Mouse (Mus musculus) small intestine, adult 2 months (tissue): ENCODE measurements at regions not wholly inside any gene's neighbourhood (a gene's known extent, or its start where the extent isn't known, plus 50 kb on each side); places are given as distances from the start of the nearest gene placed in this dataset.

Source experiments
- H3K27ac ChIP-seq: fragments of 200-500 bp; 2 replicates; pipeline ENCODE4 v1.5.1; 2012; ENCODE audit warnings: low read depth, low read length, control low read depth, inconsistent platforms; ENCODE audit not compliant: insufficient read depth
- H3K27me3 ChIP-seq: fragments of 200-500 bp; 2 replicates; pipeline ENCODE4 v1.6.1; 2012; ENCODE audit warnings: mild to moderate bottlenecking, moderate library complexity, low read length, inconsistent platforms; ENCODE audit not compliant: control insufficient read depth, insufficient read depth
- H3K36me3 ChIP-seq: fragments of 200-500 bp; 2 replicates; pipeline ENCODE4 v1.6.1; 2012; ENCODE audit warnings: mild to moderate bottlenecking, low read length, control low read depth, inconsistent platforms; ENCODE audit not compliant: control insufficient read depth, insufficient read depth
- H3K4me1 ChIP-seq: fragments of 200-500 bp; 2 replicates; pipeline ENCODE4 v1.6.1; 2012; ENCODE audit warnings: low read length, inconsistent platforms, mixed read lengths; ENCODE audit not compliant: control insufficient read depth, insufficient read depth, insufficient read length
- H3K4me3 ChIP-seq: fragments of 200-500 bp; 2 replicates; pipeline ENCODE4 v1.5.1; 2012; ENCODE audit warnings: low read depth, mild to moderate bottlenecking, control low read depth, inconsistent platforms, low read length, moderate library complexity
- CTCF ChIP-seq: fragments of 200-500 bp; IDR thresholded peaks from 2 replicates; pipeline ENCODE4 v1.5.1; 2012; ENCODE audit warnings: low read depth, mild to moderate bottlenecking, control low read depth, inconsistent platforms, low read length, moderate library complexity, mixed read lengths; ENCODE audit not compliant: insufficient replicate concordance, insufficient read length; ENCODE audit errors: extremely low read depth
- POLR2A ChIP-seq: fragments of 200-500 bp; IDR thresholded peaks from 2 replicates; pipeline ENCODE4 v1.6.1; 2012; ENCODE audit warnings: low read depth, mild to moderate bottlenecking, control low read depth, inconsistent platforms, low read length, moderate library complexity
- WGBS: fragments of 180-500 bp; shearing (Covaris S2); methylation state at CpG from one replicate; pipeline ENCODE4 v1.1.7; 2018; 5-methylcytosine and 5-hydroxymethylcytosine counted together

DNA sequence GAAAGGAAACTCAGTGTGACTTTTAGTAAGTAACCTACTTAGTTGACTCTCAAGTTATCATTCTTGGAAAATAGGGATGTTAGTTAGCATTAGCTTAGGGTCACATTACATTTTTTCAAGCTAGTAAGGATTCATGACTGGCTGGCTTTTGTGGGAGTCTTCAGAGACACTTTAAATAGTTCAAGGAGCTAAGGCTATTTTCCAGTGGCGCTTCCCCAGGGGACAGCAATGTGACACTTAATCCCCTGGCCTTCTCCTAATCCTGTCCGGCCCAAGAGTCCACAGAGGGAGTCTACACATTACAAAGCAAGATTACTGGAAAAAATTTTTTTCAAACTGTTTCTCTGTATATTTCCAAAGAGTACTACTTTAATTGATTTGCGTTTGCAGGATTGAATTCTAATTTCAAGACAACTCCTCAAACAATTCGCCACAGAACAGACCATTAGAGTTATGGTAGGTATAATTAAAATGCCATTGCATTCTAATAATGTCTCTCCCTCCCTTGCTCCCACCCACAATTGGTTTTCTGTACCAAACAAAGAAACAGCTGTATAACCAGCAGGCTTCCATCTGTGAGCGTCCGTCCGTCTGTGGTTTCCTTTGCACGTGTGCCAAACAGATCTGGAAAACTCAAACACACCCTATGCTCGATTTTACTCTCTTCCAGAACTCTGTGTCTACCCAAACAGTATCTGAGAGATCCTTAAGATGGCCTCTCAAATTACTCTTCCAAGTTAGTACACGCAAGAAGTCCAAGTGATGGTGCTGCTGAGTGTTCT, 341.1 kb upstream of the Cd180 start:
- Histone ChIP-seq H3K36me3 (no peaks in the 10 kb centered on the region), H3K27me3 (no peaks in the 10 kb centered on the region), H3K27ac (no peak overlapping the region), H3K4me3 (no peak overlapping the region), H3K4me1 (no peaks in the 10 kb centered on the region)
- WGBS, result 81% methylated on average over 10 of the region's 10 CpGs
- TF ChIP-seq POLR2A (no peak), CTCF (no peak)

DNA sequence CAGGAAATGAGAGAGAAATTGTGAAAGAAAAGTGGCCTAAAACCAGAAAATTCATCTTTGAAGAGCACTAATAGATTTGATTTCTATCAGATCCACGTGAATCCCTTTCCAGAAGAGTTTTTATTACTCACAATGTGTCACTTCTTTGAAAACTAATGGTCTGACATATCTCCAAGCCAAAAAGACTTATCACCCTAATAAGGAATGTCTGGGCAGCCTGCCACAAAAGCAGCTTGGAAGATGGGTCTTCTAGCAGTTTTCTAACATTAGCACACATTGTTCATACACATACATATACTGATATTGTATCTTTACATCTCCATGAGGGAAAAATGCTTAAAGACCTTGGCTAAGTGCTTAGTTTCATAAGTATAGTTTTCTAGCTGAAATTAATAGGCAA, 337.8 kb upstream of the Cd180 start:
- Histone ChIP-seq H3K4me1 (no peaks in the 10 kb centered on the region), H3K4me3 (no peak overlapping the region), H3K36me3 (no peaks in the 10 kb centered on the region), H3K27me3 (no peaks in the 10 kb centered on the region), H3K27ac (no peak overlapping the region)
- TF ChIP-seq POLR2A (no peak), CTCF (no peak)
- WGBS, result 22% methylated on average over 1 of the region's 1 CpGs

DNA sequence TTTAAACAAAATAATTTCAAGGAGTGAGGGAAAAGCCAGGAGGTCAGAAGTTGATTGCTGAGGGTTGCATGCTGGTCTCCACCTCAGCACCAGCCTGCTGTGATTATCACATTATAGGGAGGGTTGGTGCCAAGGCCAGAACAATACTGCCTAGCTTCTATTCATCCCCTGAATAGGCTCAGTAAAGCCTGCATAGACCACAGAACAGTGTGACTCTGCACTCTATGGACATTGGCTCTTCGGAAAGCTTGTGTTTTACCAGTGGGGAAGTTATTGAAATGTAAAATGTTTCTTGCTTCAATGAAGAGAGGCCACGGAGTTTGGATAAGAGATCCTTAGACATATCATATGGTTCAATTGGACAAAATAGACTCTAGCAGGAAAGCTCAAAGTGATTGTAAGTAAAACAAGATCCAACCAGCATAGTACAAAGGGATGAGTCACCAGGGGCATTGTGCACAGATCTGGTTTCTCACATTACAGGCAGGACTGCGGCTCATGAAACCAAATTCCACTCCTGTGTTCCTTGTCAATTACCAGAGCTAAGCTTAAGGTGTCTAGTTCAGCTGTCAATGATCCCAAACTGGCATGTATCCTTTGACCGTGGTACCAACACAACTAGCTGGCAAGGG, 320.8 kb upstream of the Cd180 start:
- Histone ChIP-seq H3K4me1 (no peaks in the 10 kb centered on the region), H3K27me3 (no peaks in the 10 kb centered on the region), H3K27ac (no peak overlapping the region), H3K36me3 (no peaks in the 10 kb centered on the region), H3K4me3 (no peak overlapping the region)
- no peak for TF ChIP-seq CTCF
- TF ChIP-seq POLR2A, result no peak
- 94% methylated on average over 4 of the region's 4 CpGs for WGBS

DNA sequence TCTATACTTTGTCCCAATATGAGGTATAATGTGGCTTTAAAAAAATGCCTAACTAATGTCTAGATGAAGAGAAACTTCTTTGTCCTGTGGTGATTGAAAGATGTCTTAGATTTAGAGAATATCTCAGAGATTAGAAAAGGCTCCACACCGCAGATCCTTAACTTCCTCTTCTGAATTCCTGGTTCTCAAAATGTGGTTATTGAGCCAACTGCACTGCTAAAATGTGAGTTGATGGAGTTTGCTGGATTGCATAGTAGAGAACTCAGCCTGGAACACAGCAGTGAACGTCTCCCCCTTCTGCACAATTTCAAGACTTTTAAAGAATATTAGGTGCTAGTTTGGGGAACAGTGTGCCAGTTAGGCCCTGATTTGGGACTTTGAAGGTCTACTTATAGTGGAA, 312.7 kb upstream of the Cd180 start:
- TF ChIP-seq POLR2A, result no peak
- no peak for TF ChIP-seq CTCF
- WGBS, result 84% methylated on average over 2 of the region's 2 CpGs

DNA sequence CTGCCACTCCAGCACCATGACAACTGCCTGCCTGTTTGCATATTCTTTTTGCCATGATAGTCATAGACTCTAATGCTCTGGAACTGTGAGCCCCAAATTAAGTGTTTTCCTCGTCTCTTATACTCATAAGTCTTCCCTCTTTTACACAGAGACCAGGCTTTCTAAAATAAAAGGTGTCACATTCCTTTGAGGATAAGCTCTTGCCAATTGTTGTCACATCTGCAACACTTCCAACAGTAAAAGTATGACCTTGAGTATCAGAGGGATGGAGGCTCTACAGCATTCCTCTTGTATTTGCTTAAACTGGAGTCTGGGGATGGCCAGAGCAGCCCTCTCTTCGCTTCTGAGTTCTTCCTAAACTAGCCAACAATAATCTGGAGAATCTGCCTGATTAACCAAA, 301.4 kb upstream of the Cd180 start:
- no peak overlapping the region for H3K27ac ChIP-seq
- no peaks in the 10 kb centered on the region for H3K36me3 ChIP-seq
- TF ChIP-seq CTCF (no peak), POLR2A (no peak)
- H3K4me1 ChIP-seq, result no peaks in the 10 kb centered on the region
- no peak overlapping the region for H3K4me3 ChIP-seq
- no peaks in the 10 kb centered on the region for H3K27me3 ChIP-seq
- 84% methylated on average over 2 of the region's 2 CpGs for WGBS

More for the DNA sequence above, 312.7 kb upstream of the Cd180 start:
- Histone ChIP-seq H3K27me3 (no peaks in the 10 kb centered on the region), H3K36me3 (no peaks in the 10 kb centered on the region), H3K27ac (no peak overlapping the region), H3K4me3 (no peak overlapping the region), H3K4me1 (no peaks in the 10 kb centered on the region)

DNA sequence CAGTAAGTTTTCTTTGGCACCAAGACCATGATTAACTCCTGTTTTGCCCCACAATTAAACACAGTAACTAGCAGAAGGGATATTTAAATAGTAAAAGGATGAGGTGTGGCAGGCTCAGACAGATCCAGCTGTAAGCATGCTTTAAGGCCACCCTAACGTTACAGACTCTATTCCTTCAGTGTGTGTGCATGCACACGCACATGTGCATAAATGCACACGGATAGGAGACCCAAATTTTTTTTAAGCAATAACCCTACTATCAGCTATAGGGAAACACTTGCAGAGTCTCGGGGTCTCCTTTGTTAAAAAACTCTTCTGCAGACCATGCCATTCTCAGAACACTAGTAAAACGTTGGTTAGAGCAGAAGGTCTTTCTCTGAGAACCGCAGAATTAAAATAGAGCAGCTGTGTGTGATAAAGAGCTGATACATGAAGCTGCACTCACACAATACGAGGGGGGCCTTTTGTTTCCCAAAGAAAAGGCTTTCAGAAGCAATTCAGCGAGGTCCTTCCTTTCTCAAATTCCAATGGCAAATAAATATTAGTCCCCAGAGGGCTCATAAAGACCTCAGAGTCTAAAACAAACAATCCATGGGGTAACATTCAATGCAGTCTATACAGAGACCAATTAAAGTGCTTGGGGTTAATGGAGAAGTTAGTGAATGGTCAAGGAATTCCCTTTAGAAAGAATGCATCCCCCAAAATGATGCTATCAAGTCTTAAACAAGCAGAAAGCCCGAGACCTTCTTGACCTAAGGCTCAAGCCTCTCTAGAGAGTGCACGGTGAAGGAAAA, 300.3 kb upstream of the Cd180 start:
- WGBS, result 63% methylated on average over 10 of the region's 10 CpGs
- Histone ChIP-seq H3K27me3 (no peaks in the 10 kb centered on the region), H3K4me1 (no peaks in the 10 kb centered on the region), H3K4me3 (no peak overlapping the region), H3K36me3 (no peaks in the 10 kb centered on the region), H3K27ac (no peak overlapping the region)
- TF ChIP-seq CTCF (no peak), POLR2A (no peak)

DNA sequence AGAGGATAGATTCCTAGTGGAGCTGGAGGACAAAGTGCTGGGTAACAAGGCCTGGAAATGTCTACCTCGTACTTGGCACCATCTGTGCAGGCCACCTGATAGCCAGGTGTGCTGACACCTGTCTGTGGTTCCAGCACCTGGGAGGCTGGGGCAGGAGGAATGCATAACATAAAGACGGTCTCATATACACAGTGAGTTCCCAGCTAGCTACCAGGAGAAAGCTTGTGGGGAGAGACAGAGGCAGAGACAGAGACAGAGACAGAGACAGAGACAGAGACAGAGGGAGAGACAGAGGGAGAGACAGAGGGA, 299.7 kb upstream of the Cd180 start:
- Histone ChIP-seq H3K4me1 (no peaks in the 10 kb centered on the region), H3K4me3 (no peak overlapping the region), H3K27me3 (no peaks in the 10 kb centered on the region), H3K36me3 (no peaks in the 10 kb centered on the region), H3K27ac (no peak overlapping the region)
- TF ChIP-seq CTCF (no peak), POLR2A (no peak)
- WGBS, result 30% methylated on average over 2 of the region's 2 CpGs
